24 mouse cellular contexts compared by ENCODE assay signal in the genomic region with DNA sequence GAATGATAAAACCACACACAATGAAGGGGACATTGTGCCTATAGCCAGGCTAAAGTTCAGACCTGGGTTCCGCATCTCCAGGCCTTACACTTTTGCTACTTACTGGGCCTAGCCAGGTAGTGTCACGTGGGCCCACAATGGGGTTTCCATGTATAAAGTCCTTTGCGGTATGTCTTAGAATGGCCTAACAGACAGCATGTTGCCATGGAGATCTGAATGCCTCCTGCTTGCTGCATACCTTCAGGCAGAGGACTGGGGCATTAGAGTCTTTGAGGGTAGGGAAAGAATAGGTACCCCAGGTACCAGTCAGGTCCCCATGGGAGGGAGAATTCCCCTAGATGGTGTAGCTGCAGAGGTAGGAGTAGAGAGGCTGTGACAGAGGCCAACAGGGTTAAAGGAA.
DNase-seq lines count a peak whose midpoint lies in the region; ATAC-seq and TF ChIP-seq lines count a peak whose summit lies in the region.
"Had no signal": no experiment of that assay in that cellular context is flagged by ENCODE, and none has a peak within 500 bp of the region (broad histone marks: within the 10 kb centered on the region; RNA-seq: fewer than 3 reads in every experiment).

No protein-coding gene starts in this region.

- H3K9ac ChIP-seq in forebrain, embryonic 11.5 days (ENCODE audit: low read length), result no peak overlapping the region
- no peak overlapping the region for H3K9ac ChIP-seq in midbrain, embryonic 16.5 days (ENCODE audit: low read depth, low read length)
- H3K9ac ChIP-seq: forebrain, embryonic 15.5 days; heart, embryonic 12.5 days; liver, embryonic 13.5 days; neural tube, embryonic 12.5 days had no signal

- no peak overlapping the region for H3K4me3 ChIP-seq in forebrain, embryonic 10.5 days
- H3K4me3 ChIP-seq in forebrain, embryonic 11.5 days (ENCODE audit: low read depth, low read length), result no peak overlapping the region
- H3K4me3 ChIP-seq in layer of hippocampus, adult 2 months, result no peak overlapping the region
- H3K4me3 ChIP-seq in midbrain, embryonic 16.5 days (ENCODE audit: low read depth, low read length), result no peak overlapping the region
- H3K4me3 ChIP-seq: forebrain, embryonic 15.5 days; heart, embryonic 12.5 days; liver, embryonic 13.5 days; neural tube, embryonic 12.5 days had no signal

- TF ChIP-seq POLR2A in brain, embryonic 14.5 days (IDR thresholded peaks at IDR 0.05; ENCODE audit: borderline replicate concordance, extremely low read depth, insufficient read depth, insufficient read length, poor library complexity, severe bottlenecking), result no peak

- H3K27me3 ChIP-seq in forebrain, embryonic 10.5 days (ENCODE audit: poor library complexity, severe bottlenecking), result peaks cover 15% of the 10 kb centered on the region; the same call in 1 of the 2 replicates
- H3K27me3 ChIP-seq in forebrain, embryonic 11.5 days (ENCODE audit: control insufficient read depth, insufficient read depth, low read length), result no peaks in the 10 kb centered on the region
- no peaks in the 10 kb centered on the region for H3K27me3 ChIP-seq in midbrain, embryonic 16.5 days (ENCODE audit: control insufficient read depth, insufficient read depth, low read depth, low read length)
- H3K27me3 ChIP-seq: liver, embryonic 13.5 days; neural tube, embryonic 12.5 days had no signal

- no peaks in the 10 kb centered on the region for H3K36me3 ChIP-seq in forebrain, embryonic 10.5 days (replicated peaks)
- no peaks in the 10 kb centered on the region for H3K36me3 ChIP-seq in forebrain, embryonic 11.5 days (ENCODE audit: control insufficient read depth, insufficient read depth, low read length)
- no peaks in the 10 kb centered on the region for H3K36me3 ChIP-seq in midbrain, embryonic 16.5 days (ENCODE audit: control insufficient read depth, insufficient read depth, low read length)
- H3K36me3 ChIP-seq: forebrain, embryonic 15.5 days; heart, embryonic 12.5 days; liver, embryonic 13.5 days; neural tube, embryonic 12.5 days had no signal

- no peak for DNase-seq in forebrain, embryonic 10.5 days (ENCODE audit: extremely low spot score, low spot score)
- no peak for DNase-seq in forebrain, embryonic 11.5 days (ENCODE audit: low spot score)
- DNase-seq in layer of hippocampus, adult 2 months (ENCODE audit: low spot score in 2 of 2), result no peak
- DNase-seq in layer of hippocampus, adult 11-12 months (ENCODE audit: low spot score), result no peak
- DNase-seq in brain, embryonic 14.5 days (ENCODE audit: low read depth), result peak; percentile 62
- no peak for DNase-seq in thymus, postnatal 0 days (ENCODE audit: low spot score)
- DNase-seq in gastrocnemius, adult 18-20 months (ENCODE audit: low spot score), result no peak
- DNase-seq: adrenal gland, postnatal 25 days; cerebellum, adult 11 months; cerebellum, postnatal 14 days; gastrocnemius, postnatal 25 days; heart, adult 18-20 months; heart, postnatal 10 days; kidney, postnatal 36 days; layer of hippocampus, adult 9-11 months; liver, embryonic 13.5 days; lung, adult 2 months; lung, postnatal 14 days had no signal

- peak overlapping the region; percentile 26; the same call in 1 of the 2 replicates for H3K27ac ChIP-seq in forebrain, embryonic 10.5 days
- no peak overlapping the region for H3K27ac ChIP-seq in forebrain, embryonic 11.5 days (ENCODE audit: low read depth, low read length)
- peak overlapping the region; percentile 29; the same call in 1 of the 2 replicates for H3K27ac ChIP-seq in layer of hippocampus, adult 2 months
- H3K27ac ChIP-seq in midbrain, embryonic 16.5 days (ENCODE audit: low read length), result peak overlapping the region; percentile 2; the same call in 1 of the 2 replicates
- H3K27ac ChIP-seq: liver, embryonic 13.5 days; neural tube, embryonic 12.5 days; stomach, postnatal 0 days had no signal

- ATAC-seq in forebrain, embryonic 11.5 days (replicated peaks; ENCODE audit: low FRiP score), result no peak
- peak; percentile 44; the same call in 1 of the 2 replicates for ATAC-seq in midbrain, embryonic 16.5 days
- ATAC-seq: intestine, postnatal 0 days had no signal

- H3K9me3 ChIP-seq in forebrain, embryonic 10.5 days, result no peaks in the 10 kb centered on the region
- no peaks in the 10 kb centered on the region for H3K9me3 ChIP-seq in forebrain, embryonic 11.5 days (ENCODE audit: control insufficient read depth, low read length)
- no peaks in the 10 kb centered on the region for H3K9me3 ChIP-seq in midbrain, embryonic 16.5 days (replicated peaks; ENCODE audit: control insufficient read depth, low read length, poor library complexity, severe bottlenecking)
- H3K9me3 ChIP-seq: forebrain, embryonic 15.5 days; heart, embryonic 12.5 days; liver, embryonic 13.5 days; neural tube, embryonic 12.5 days had no signal

- no peak overlapping the region for H3K4me2 ChIP-seq in forebrain, embryonic 11.5 days (ENCODE audit: low read depth, low read length, severe bottlenecking)
- H3K4me2 ChIP-seq in midbrain, embryonic 16.5 days (ENCODE audit: low read length), result no peak overlapping the region
- H3K4me2 ChIP-seq: forebrain, embryonic 15.5 days; heart, embryonic 12.5 days; liver, embryonic 13.5 days; neural tube, embryonic 12.5 days had no signal

- no peak for TF ChIP-seq CTCF in layer of hippocampus, adult 2 months (conservative IDR thresholded peaks at IDR 0.05)
- no peak for TF ChIP-seq CTCF in brain, embryonic 14.5 days (IDR thresholded peaks at IDR 0.05; ENCODE audit: borderline replicate concordance, extremely low read depth, insufficient read depth, insufficient read length)

- WGBS in forebrain, embryonic 10.5 days, result 82% methylated on average over 3 of the region's 3 CpGs
- 83% methylated on average over 3 of the region's 3 CpGs for WGBS in forebrain, embryonic 11.5 days
- WGBS in midbrain, embryonic 16.5 days, result 40% methylated on average over 3 of the region's 3 CpGs

- peaks cover 28% of the 10 kb centered on the region for H3K4me1 ChIP-seq in forebrain, embryonic 10.5 days
- H3K4me1 ChIP-seq in forebrain, embryonic 11.5 days (replicated peaks; ENCODE audit: control insufficient read depth, insufficient read depth, low read length), result peaks cover 6% of the 10 kb centered on the region; the same call in 1 of the 2 replicates
- peaks cover 28% of the 10 kb centered on the region for H3K4me1 ChIP-seq in midbrain, embryonic 16.5 days (ENCODE audit: control insufficient read depth, insufficient read depth, low read length)
- H3K4me1 ChIP-seq: liver, embryonic 13.5 days had no signal
